Mouse (Mus musculus): ENCODE data around the gene Parp1. TPM values are rescaled to one million over a fixed set of nuclear protein-coding genes. Genes with fewer than 3 reads are reported as not detected.
"Not testable (repeated sequence)": the region's sequence is repeated elsewhere in the genome, so short reads cannot be mapped to it uniquely, and the experiment has no call there.

The Parp1 gene
- polyA plus RNA-seq, 1 experiment from 2014 or later = 90.5 TPM

DNA sequence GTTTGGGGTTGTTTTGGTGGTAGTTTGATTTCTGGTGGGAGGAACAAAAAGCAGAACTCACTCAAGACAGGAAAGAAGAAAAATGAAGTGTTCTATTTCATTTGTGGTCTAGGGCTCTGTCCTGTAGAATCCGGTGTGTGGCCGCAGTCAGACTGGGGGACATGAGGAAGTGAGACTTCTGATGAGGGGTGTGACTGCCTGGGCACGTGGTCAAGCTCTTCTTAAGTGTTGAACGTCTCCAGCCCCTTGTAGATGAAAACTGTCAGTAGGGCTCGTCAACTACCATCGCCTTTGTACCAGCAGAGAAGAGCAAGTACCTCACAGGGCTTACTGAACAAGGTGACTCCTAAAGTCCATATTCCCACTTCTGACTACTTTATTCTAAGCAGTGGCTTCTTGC, 33.1 kb downstream of the Parp1 start:
- peaks cover 66% of the 10 kb centered on the region for H3K36me3 ChIP-seq (ENCODE audit: control insufficient read depth, insufficient read depth, low read length)
- WGBS = 88% methylated on average over 6 of the region's 6 CpGs
- ATAC-seq (ENCODE audit: low read depth) (no peak), DNase-seq (ENCODE audit: low spot score) (no peak)
- H3K27me3 ChIP-seq (replicated peaks; ENCODE audit: control insufficient read depth, insufficient read depth, low read length) = no peaks in the 10 kb centered on the region
- no peak overlapping the region for H3K4me2 ChIP-seq (ENCODE audit: low read depth, low read length)
- no peaks in the 10 kb centered on the region for H3K4me1 ChIP-seq (ENCODE audit: control insufficient read depth, insufficient read depth, low read length)
- H3K4me3 ChIP-seq (ENCODE audit: low read depth, low read length) = no peak overlapping the region
- no peak overlapping the region for H3K9ac ChIP-seq (ENCODE audit: low read depth, low read length)
- no peaks in the 10 kb centered on the region for H3K9me3 ChIP-seq (ENCODE audit: control insufficient read depth, low read length)
- H3K27ac ChIP-seq (replicated peaks; ENCODE audit: low read depth, low read length) = no peak overlapping the region

DNA sequence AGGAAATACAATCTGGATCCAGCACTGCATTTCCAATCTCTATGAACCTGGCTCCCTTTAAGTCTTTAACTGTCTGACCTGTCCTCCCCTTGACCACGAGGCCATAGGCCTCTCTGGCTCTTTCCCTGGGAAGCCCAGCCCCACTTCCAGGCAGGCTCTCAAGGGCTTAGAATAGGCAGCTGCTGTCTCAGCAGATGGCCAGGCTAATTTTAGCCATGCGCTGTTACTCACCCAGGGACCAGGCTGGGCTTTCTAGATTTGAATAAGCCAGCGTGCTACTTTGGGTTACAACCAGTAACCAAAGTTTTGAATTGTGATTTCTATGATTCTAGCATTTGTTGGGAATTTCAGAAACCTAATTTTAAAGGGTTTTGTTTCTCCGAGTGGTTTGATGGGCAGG, 35.9 kb downstream of the Parp1 start:
- Histone ChIP-seq H3K9ac (ENCODE audit: low read depth, low read length) (no peak overlapping the region), H3K4me2 (ENCODE audit: low read depth, low read length) (no peak overlapping the region), H3K9me3 (ENCODE audit: control insufficient read depth, low read length) (no peaks in the 10 kb centered on the region), H3K27ac (replicated peaks; ENCODE audit: low read depth, low read length) (0 out of 2 replicates have a peak overlapping the region, but pooled peaks have one; percentile 21), H3K4me1 (ENCODE audit: control insufficient read depth, insufficient read depth, low read length) (no peaks in the 10 kb centered on the region), H3K36me3 (ENCODE audit: control insufficient read depth, insufficient read depth, low read length) (peaks cover 38% of the 10 kb centered on the region), H3K27me3 (replicated peaks; ENCODE audit: control insufficient read depth, insufficient read depth, low read length) (no peaks in the 10 kb centered on the region), H3K4me3 (ENCODE audit: low read depth, low read length) (no peak overlapping the region)
- WGBS = 65% methylated on average over 4 of the region's 4 CpGs
- ATAC-seq (ENCODE audit: low read depth) = peak; percentile 67; the same call in 1 of the 2 replicates
- peak; percentile 67 for DNase-seq (ENCODE audit: low spot score)

DNA sequence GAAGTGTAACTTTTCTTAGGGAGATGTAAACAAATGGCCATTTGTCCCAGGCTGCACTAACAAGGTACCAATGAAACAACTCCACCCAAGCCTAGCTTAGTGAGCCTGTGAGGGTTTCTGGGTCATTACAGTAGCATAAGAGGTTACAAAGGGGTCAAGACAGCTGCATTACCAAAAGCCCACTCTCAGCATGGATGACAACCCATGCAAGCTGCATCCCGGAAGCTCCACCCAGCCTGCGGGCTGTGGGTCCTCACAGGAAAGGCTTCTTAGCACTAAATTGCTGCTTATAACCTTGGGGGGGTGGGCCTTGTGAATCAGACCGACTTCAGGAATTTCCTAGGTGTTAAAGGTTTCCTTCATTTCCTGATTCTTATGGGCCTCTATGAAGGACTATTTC, 37.4 kb downstream of the Parp1 start:
- H3K9ac ChIP-seq (ENCODE audit: low read depth, low read length) = no peak overlapping the region
- no peaks in the 10 kb centered on the region for H3K27me3 ChIP-seq (replicated peaks; ENCODE audit: control insufficient read depth, insufficient read depth, low read length)
- ATAC-seq (ENCODE audit: low read depth) (no peak), DNase-seq (ENCODE audit: low spot score) (no peak)
- H3K9me3 ChIP-seq (ENCODE audit: control insufficient read depth, low read length) = no peaks in the 10 kb centered on the region
- peaks cover 23% of the 10 kb centered on the region for H3K36me3 ChIP-seq (ENCODE audit: control insufficient read depth, insufficient read depth, low read length)
- 67% methylated on average over 3 of the region's 3 CpGs for WGBS
- H3K4me3 ChIP-seq (ENCODE audit: low read depth, low read length) = no peak overlapping the region
- H3K4me1 ChIP-seq (ENCODE audit: control insufficient read depth, insufficient read depth, low read length) = no peaks in the 10 kb centered on the region
- H3K27ac ChIP-seq (replicated peaks; ENCODE audit: low read depth, low read length) = no peak overlapping the region
- no peak overlapping the region for H3K4me2 ChIP-seq (ENCODE audit: low read depth, low read length)

DNA sequence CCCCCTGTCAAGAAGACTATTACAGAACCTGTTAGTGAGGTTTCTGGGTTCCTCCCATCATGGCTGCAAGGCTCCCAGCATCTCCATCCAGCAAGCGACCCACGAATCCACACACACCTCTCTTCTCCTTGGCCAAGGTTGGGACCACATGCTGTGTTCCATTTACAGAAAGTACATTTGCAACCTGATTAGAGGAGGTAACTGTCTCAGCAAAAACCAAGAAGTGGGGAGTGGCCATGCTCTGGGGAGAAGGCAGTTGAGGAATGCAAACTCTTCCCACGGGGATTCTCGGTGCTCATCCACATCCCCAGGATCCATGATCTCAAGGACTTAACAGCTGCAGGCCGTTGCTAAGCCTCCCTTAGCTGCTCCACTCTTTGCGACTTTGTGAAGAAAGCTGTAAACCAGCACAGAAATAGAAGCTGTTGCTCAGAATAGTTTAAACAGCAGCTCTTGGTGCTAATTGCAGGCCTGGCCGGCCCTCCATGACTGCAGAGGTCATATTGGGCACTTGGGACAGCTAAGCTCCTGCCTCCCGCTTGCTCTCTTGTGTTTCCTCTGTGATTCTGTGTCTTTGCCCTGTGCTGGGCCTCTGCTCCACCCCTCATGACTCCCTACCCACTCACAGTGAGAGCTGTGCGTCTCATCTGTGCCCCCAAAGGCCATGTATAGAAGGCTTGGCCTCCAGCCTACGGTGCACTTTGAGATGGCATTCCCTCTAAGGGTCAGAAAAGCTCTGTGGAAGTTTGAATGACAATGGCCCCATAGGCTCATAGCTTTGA, 38.3 kb downstream of the Parp1 start:
- no peak overlapping the region for H3K4me3 ChIP-seq (ENCODE audit: low read depth, low read length)
- 0 out of 2 replicates have a peak, but pooled peaks cover 6% of the 10 kb centered on the region for H3K9me3 ChIP-seq (ENCODE audit: control insufficient read depth, low read length)
- ATAC-seq (ENCODE audit: low read depth) (peak; percentile 39; the same call in 1 of the 2 replicates), DNase-seq (ENCODE audit: low spot score) (peak; percentile 41)
- 76% methylated on average over 10 of the region's 10 CpGs for WGBS
- no peak overlapping the region for H3K9ac ChIP-seq (ENCODE audit: low read depth, low read length)
- H3K27me3 ChIP-seq (replicated peaks; ENCODE audit: control insufficient read depth, insufficient read depth, low read length) = no peaks in the 10 kb centered on the region
- H3K27ac ChIP-seq (replicated peaks; ENCODE audit: low read depth, low read length) = no peak overlapping the region
- no peak overlapping the region for H3K4me2 ChIP-seq (ENCODE audit: low read depth, low read length)
- peaks cover 14% of the 10 kb centered on the region for H3K36me3 ChIP-seq (ENCODE audit: control insufficient read depth, insufficient read depth, low read length)
- H3K4me1 ChIP-seq (ENCODE audit: control insufficient read depth, insufficient read depth, low read length) = no peaks in the 10 kb centered on the region

DNA sequence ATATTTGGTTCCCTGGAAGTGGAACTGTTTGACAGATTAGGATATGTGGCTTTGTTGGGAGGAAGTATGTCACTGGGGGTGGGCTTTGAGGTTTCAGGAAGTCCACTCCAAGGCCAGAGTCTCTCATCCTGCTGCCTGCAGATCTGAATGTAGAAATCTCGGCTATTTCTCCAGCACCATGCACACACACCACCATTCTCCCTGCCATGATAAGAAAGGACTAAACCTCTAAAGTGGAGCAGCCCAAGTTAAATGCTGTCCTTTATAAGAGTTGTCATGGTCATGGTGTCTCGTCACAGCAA, 38.8 kb downstream of the Parp1 start:
- H3K4me3 ChIP-seq (ENCODE audit: low read depth, low read length) = no peak overlapping the region
- no peak overlapping the region for H3K27ac ChIP-seq (replicated peaks; ENCODE audit: low read depth, low read length)
- WGBS = 86% methylated on average over 2 of the region's 2 CpGs
- peaks cover 8% of the 10 kb centered on the region; the same call in 1 of the 2 replicates for H3K36me3 ChIP-seq (ENCODE audit: control insufficient read depth, insufficient read depth, low read length)
- H3K4me2 ChIP-seq (ENCODE audit: low read depth, low read length) = no peak overlapping the region
- no peaks in the 10 kb centered on the region for H3K27me3 ChIP-seq (replicated peaks; ENCODE audit: control insufficient read depth, insufficient read depth, low read length)
- no peak for ATAC-seq (ENCODE audit: low read depth)
- H3K9me3 ChIP-seq (ENCODE audit: control insufficient read depth, low read length) = 0 out of 2 replicates have a peak, but pooled peaks cover 6% of the 10 kb centered on the region
- no peak overlapping the region for H3K9ac ChIP-seq (ENCODE audit: low read depth, low read length)
- H3K4me1 ChIP-seq (ENCODE audit: control insufficient read depth, insufficient read depth, low read length) = no peaks in the 10 kb centered on the region
- no peak for DNase-seq (ENCODE audit: low spot score)

DNA sequence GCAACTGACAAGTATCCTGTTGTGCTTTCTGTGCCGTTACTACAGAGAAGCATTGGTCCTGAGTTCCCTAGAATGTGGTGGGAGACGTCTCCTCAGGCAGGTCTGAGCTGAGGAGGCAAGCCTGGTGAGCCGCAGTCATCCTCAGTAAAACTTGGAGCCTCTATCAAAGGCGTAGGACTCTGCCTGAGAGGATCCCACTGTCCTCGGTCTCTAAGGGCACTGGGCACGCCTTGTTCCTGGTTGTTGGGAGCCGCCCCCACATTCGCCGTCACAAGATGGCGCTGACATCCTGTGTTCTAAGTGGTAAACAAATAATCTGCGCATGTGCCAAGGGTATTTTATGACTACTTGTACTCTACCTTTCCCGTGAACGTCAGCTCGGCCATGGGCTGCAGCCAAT, 43.1 kb downstream of the Parp1 start:
- not testable (repeated sequence) for DNase-seq (ENCODE audit: low spot score); ATAC-seq (ENCODE audit: low read depth); H3K4me1 ChIP-seq (ENCODE audit: control insufficient read depth, insufficient read depth, low read length); H3K9me3 ChIP-seq (ENCODE audit: control insufficient read depth, low read length); H3K27me3 ChIP-seq (replicated peaks; ENCODE audit: control insufficient read depth, insufficient read depth, low read length); H3K27ac ChIP-seq (replicated peaks; ENCODE audit: low read depth, low read length); H3K4me3 ChIP-seq (ENCODE audit: low read depth, low read length); H3K36me3 ChIP-seq (ENCODE audit: control insufficient read depth, insufficient read depth, low read length); H3K4me2 ChIP-seq (ENCODE audit: low read depth, low read length); H3K9ac ChIP-seq (ENCODE audit: low read depth, low read length)
- 95% methylated on average over 10 of the region's 14 CpGs for WGBS

DNA sequence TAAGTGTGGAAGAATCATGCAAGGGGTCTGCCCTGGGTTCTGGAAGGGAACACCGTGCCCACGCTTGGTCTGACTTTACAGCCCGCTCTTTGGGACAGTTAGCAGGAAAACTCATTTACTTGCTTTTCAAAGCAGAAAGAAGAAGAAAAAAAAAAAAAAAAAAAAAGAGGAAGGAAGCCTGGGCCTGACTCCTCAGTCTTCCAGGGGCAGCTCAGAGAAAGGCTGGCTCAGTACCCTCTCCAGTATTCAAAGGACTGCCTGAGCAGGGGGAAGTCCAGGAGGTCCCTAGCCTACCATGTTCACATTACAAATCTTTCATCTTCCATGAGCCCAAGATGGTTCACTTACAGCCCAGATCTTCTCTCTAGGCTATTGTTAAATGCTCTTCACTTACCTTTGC, 48.0 kb downstream of the Parp1 start:
- H3K4me2 ChIP-seq (ENCODE audit: low read depth, low read length) = no peak overlapping the region
- H3K27me3 ChIP-seq (replicated peaks; ENCODE audit: control insufficient read depth, insufficient read depth, low read length) = no peaks in the 10 kb centered on the region
- H3K4me1 ChIP-seq (ENCODE audit: control insufficient read depth, insufficient read depth, low read length) = no peaks in the 10 kb centered on the region
- DNase-seq (ENCODE audit: low spot score) (no peak), ATAC-seq (ENCODE audit: low read depth) (no peak)
- no peaks in the 10 kb centered on the region for H3K36me3 ChIP-seq (ENCODE audit: control insufficient read depth, insufficient read depth, low read length)
- H3K9ac ChIP-seq (ENCODE audit: low read depth, low read length) = no peak overlapping the region
- H3K4me3 ChIP-seq (ENCODE audit: low read depth, low read length) = no peak overlapping the region
- 96% methylated on average over 3 of the region's 3 CpGs for WGBS
- no peak overlapping the region for H3K27ac ChIP-seq (replicated peaks; ENCODE audit: low read depth, low read length)
- H3K9me3 ChIP-seq (ENCODE audit: control insufficient read depth, low read length) = 0 out of 2 replicates have a peak, but pooled peaks cover 1% of the 10 kb centered on the region

DNA sequence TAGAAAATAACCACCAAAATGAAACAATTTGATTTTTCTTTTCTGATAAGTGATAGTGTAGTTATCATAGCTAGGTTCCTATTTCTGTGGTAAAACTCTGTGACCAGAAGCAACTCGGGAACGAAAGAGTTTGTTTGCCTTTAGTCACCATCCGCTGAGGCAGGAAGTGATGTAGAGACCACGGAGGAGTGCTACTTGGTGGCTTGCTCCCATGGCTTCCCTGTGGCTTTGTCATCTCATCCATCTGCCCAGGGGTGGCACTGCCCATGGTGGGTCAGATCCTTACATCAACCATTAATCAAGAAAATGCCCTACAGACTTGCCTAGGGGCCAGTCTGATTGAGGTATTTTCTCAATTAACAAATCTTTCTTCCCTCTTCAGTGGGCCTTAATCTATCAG, 53.7 kb downstream of the Parp1 start:
- no peaks in the 10 kb centered on the region for H3K4me1 ChIP-seq (ENCODE audit: control insufficient read depth, insufficient read depth, low read length)
- DNase-seq (ENCODE audit: low spot score) (no peak), ATAC-seq (ENCODE audit: low read depth) (no peak)
- no peaks in the 10 kb centered on the region for H3K36me3 ChIP-seq (ENCODE audit: control insufficient read depth, insufficient read depth, low read length)
- H3K27me3 ChIP-seq (replicated peaks; ENCODE audit: control insufficient read depth, insufficient read depth, low read length) = no peaks in the 10 kb centered on the region
- H3K4me2 ChIP-seq (ENCODE audit: low read depth, low read length) = no peak overlapping the region
- H3K27ac ChIP-seq (replicated peaks; ENCODE audit: low read depth, low read length) = no peak overlapping the region
- peaks cover 6% of the 10 kb centered on the region; the same call in 1 of the 2 replicates for H3K9me3 ChIP-seq (ENCODE audit: control insufficient read depth, low read length)
- 82% methylated on average over 4 of the region's 4 CpGs for WGBS
- H3K9ac ChIP-seq (ENCODE audit: low read depth, low read length) = no peak overlapping the region
- no peak overlapping the region for H3K4me3 ChIP-seq (ENCODE audit: low read depth, low read length)

DNA sequence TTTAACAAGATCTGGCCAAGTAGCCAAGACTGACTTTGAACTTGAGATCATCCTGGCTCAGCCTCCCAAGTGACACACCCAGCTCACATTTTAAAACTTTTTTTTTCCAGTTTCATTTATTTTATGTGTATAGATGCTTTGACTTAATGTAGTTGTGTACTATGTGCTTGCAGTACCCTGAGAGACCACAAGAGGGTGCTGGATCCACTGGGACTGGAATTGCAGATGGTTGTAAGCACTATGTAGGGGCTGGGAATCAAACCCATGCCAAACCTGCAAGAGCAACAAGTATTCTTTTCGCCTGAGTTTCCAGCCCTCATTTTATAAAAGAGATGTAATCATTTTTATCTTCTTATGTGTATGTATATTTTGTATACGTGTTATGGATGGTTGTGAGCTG, 55.2 kb downstream of the Parp1 start:
- WGBS = 91% methylated on average over 2 of the region's 2 CpGs

More for the DNA sequence above, 55.2 kb downstream of the Parp1 start:
- H3K27ac ChIP-seq (replicated peaks; ENCODE audit: low read depth, low read length) = no peak overlapping the region
- DNase-seq (ENCODE audit: low spot score) (no peak), ATAC-seq (ENCODE audit: low read depth) (no peak)
- no peak overlapping the region for H3K9ac ChIP-seq (ENCODE audit: low read depth, low read length)
- H3K27me3 ChIP-seq (replicated peaks; ENCODE audit: control insufficient read depth, insufficient read depth, low read length) = no peaks in the 10 kb centered on the region
- no peak overlapping the region for H3K4me3 ChIP-seq (ENCODE audit: low read depth, low read length)
- H3K36me3 ChIP-seq (ENCODE audit: control insufficient read depth, insufficient read depth, low read length) = no peaks in the 10 kb centered on the region
- peaks cover 6% of the 10 kb centered on the region; the same call in 1 of the 2 replicates for H3K9me3 ChIP-seq (ENCODE audit: control insufficient read depth, low read length)
- no peak overlapping the region for H3K4me2 ChIP-seq (ENCODE audit: low read depth, low read length)
- H3K4me1 ChIP-seq (ENCODE audit: control insufficient read depth, insufficient read depth, low read length) = no peaks in the 10 kb centered on the region
